In the genomic region with DNA sequence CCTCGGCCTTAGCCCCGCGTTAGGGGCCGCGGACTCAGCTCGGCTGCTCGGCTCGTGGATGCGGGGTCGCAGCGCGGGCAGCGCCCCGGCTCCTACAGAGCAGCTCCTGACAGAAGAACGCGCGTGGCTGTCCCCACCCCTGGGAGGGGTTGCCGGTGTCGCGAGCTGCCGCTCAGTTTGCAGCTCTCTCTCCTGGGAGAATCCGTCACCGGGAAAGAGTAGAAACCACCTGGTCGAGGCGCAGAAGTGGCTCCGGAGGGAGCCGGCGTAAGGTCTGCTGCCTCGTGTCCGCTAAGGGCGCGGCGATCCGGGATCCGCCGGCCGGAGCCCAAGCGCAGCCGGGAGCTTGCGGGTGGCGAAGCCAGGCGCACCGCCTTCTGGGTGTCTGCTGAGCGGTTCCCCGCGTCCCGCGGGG, we compare ENCODE assay signal across 8 mouse cellular contexts. TPM values are rescaled to one million over a fixed set of nuclear protein-coding genes. Genes with fewer than 3 reads are reported as not detected.
DNase-seq lines count a peak whose midpoint lies in the region; ATAC-seq and TF ChIP-seq lines count a peak whose summit lies in the region.

No protein-coding gene starts in this region.

- intact Hi-C loops in heart, postnatal 25 days (cut with DNase I), result loop anchor here (2.0 to 5.0 kb wide), 3 partner anchors 52 to 350 kb away; a partner anchor contains a TSS

- H3K4me2 ChIP-seq in heart, embryonic 12.5 days, result peak overlapping the region; percentile 99
- peak overlapping the region; percentile 98 for H3K4me2 ChIP-seq in forebrain, embryonic 11.5 days (ENCODE audit: low read depth, low read length, severe bottlenecking)
- peak overlapping the region; percentile 100 for H3K4me2 ChIP-seq in limb, embryonic 14.5 days (replicated peaks; ENCODE audit: low read depth, low read length, severe bottlenecking)
- H3K4me2 ChIP-seq in neural tube, embryonic 14.5 days (ENCODE audit: low read depth, low read length), result peak overlapping the region; percentile 97

- TF ChIP-seq POLR2A in limb, embryonic 14.5 days (IDR thresholded peaks at IDR 0.05; ENCODE audit: borderline replicate concordance, extremely low read depth, insufficient read depth, insufficient read length), result no peak

- under 1% methylated on average over 48 of the region's 48 CpGs for WGBS in heart, embryonic 12.5 days
- under 1% methylated on average over 48 of the region's 48 CpGs for WGBS in forebrain, embryonic 11.5 days
- WGBS in limb, embryonic 14.5 days, result under 1% methylated on average over 47 of the region's 48 CpGs
- WGBS in neural tube, embryonic 14.5 days, result under 1% methylated on average over 48 of the region's 48 CpGs

- H3K9ac ChIP-seq in heart, embryonic 12.5 days, result peak overlapping the region; percentile 85
- peak overlapping the region; percentile 76 for H3K9ac ChIP-seq in forebrain, embryonic 11.5 days (ENCODE audit: low read length)
- H3K9ac ChIP-seq in limb, embryonic 14.5 days (ENCODE audit: low read depth, low read length, severe bottlenecking), result peak overlapping the region; percentile 62
- H3K9ac ChIP-seq in neural tube, embryonic 14.5 days (replicated peaks; ENCODE audit: low read depth, low read length), result peak overlapping the region; percentile 75

- H3K27ac ChIP-seq in heart, embryonic 12.5 days (ENCODE audit: poor library complexity, severe bottlenecking), result peak overlapping the region; percentile 66; the same call in 1 of the 2 replicates
- H3K27ac ChIP-seq in forebrain, embryonic 11.5 days (ENCODE audit: low read depth, low read length), result peak overlapping the region; percentile 88; the same call in 1 of the 2 replicates
- no peak overlapping the region for H3K27ac ChIP-seq in limb, embryonic 14.5 days (replicated peaks; ENCODE audit: low read depth, low read length)
- peak overlapping the region; percentile 94 for H3K27ac ChIP-seq in neural tube, embryonic 14.5 days (ENCODE audit: low read depth, low read length)

- H3K4me3 ChIP-seq in heart, embryonic 12.5 days, result peak overlapping the region; percentile 70
- H3K4me3 ChIP-seq in G1E (ENCODE audit: low read depth, low read length), result peak overlapping the region; percentile 85
- H3K4me3 ChIP-seq in forebrain, embryonic 11.5 days (ENCODE audit: low read depth, low read length), result peak overlapping the region; percentile 70
- H3K4me3 ChIP-seq in limb, embryonic 14.5 days (replicated peaks; ENCODE audit: low read length), result peak overlapping the region; percentile 74
- H3K4me3 ChIP-seq in neural tube, embryonic 14.5 days (ENCODE audit: low read depth, low read length), result peak overlapping the region; percentile 67

- ATAC-seq in heart, embryonic 12.5 days (ENCODE audit: insufficient number of reproducible peaks, low FRiP score), result peak; percentile 66
- no peak for ATAC-seq in G1E (ENCODE audit: extremely low read depth, insufficient number of reproducible peaks, low FRiP score, poor library complexity, severe bottlenecking)
- peak; percentile 54 for ATAC-seq in forebrain, embryonic 11.5 days (replicated peaks; ENCODE audit: low FRiP score)
- peak; percentile 62 for ATAC-seq in limb, embryonic 14.5 days (ENCODE audit: low FRiP score, low read depth)
- peak; percentile 61 for ATAC-seq in neural tube, embryonic 14.5 days (ENCODE audit: low read depth)

- H3K36me3 ChIP-seq in heart, embryonic 12.5 days, result no peaks in the 10 kb centered on the region
- H3K36me3 ChIP-seq in G1E (replicated peaks), result peaks cover 29% of the 10 kb centered on the region
- H3K36me3 ChIP-seq in forebrain, embryonic 11.5 days (ENCODE audit: control insufficient read depth, insufficient read depth, low read length), result no peaks in the 10 kb centered on the region
- H3K36me3 ChIP-seq in limb, embryonic 14.5 days (ENCODE audit: control insufficient read depth, insufficient read depth, low read length), result no peaks in the 10 kb centered on the region
- no peaks in the 10 kb centered on the region for H3K36me3 ChIP-seq in neural tube, embryonic 14.5 days (ENCODE audit: control insufficient read depth, insufficient read depth, low read length)

- no peaks in the 10 kb centered on the region for H3K9me3 ChIP-seq in heart, embryonic 12.5 days (replicated peaks)
- no peaks in the 10 kb centered on the region for H3K9me3 ChIP-seq in G1E (replicated peaks)
- H3K9me3 ChIP-seq in forebrain, embryonic 11.5 days (ENCODE audit: control insufficient read depth, low read length), result no peaks in the 10 kb centered on the region
- no peaks in the 10 kb centered on the region for H3K9me3 ChIP-seq in limb, embryonic 14.5 days (ENCODE audit: control insufficient read depth, low read length)
- no peaks in the 10 kb centered on the region for H3K9me3 ChIP-seq in neural tube, embryonic 14.5 days (ENCODE audit: control insufficient read depth, low read length)

- H3K4me1 ChIP-seq in heart, embryonic 12.5 days (replicated peaks), result peaks cover 13% of the 10 kb centered on the region
- H3K4me1 ChIP-seq in G1E (ENCODE audit: insufficient read depth, low read depth, low read length), result peaks cover 79% of the 10 kb centered on the region
- peaks cover 5% of the 10 kb centered on the region; the same call in 1 of the 2 replicates for H3K4me1 ChIP-seq in forebrain, embryonic 11.5 days (replicated peaks; ENCODE audit: control insufficient read depth, insufficient read depth, low read length)
- H3K4me1 ChIP-seq in limb, embryonic 14.5 days (ENCODE audit: control insufficient read depth, insufficient read depth, low read length), result peaks cover 9% of the 10 kb centered on the region
- peaks cover 25% of the 10 kb centered on the region; the same call in 1 of the 2 replicates for H3K4me1 ChIP-seq in neural tube, embryonic 14.5 days (ENCODE audit: control insufficient read depth, insufficient read depth, low read length)

- H3K27me3 ChIP-seq in heart, embryonic 12.5 days (replicated peaks), result peaks cover 25% of the 10 kb centered on the region
- H3K27me3 ChIP-seq in G1E (ENCODE audit: insufficient read depth, low read length), result no peaks in the 10 kb centered on the region
- H3K27me3 ChIP-seq in forebrain, embryonic 11.5 days (ENCODE audit: control insufficient read depth, insufficient read depth, low read length), result peaks cover 12% of the 10 kb centered on the region
- H3K27me3 ChIP-seq in limb, embryonic 14.5 days (ENCODE audit: control insufficient read depth, insufficient read depth, low read length), result peaks cover 11% of the 10 kb centered on the region; the same call in 1 of the 2 replicates
- no peaks in the 10 kb centered on the region for H3K27me3 ChIP-seq in neural tube, embryonic 14.5 days (ENCODE audit: control insufficient read depth, insufficient read depth, low read length)

- no peak for DNase-seq in heart, postnatal 25 days (ENCODE audit: low spot score)
- DNase-seq in G1E (ENCODE audit: low spot score), result peak; percentile 29
- no peak for DNase-seq in forebrain, embryonic 11.5 days (ENCODE audit: low spot score)
- DNase-seq in limb, embryonic 14.5 days (ENCODE audit: low spot score), result peak; percentile 18
- no peak for DNase-seq in cerebellum, postnatal 10 days
- no peak for DNase-seq in spleen, postnatal 4 days (ENCODE audit: low spot score in 2 of 2)

- no peak for TF ChIP-seq CTCF in G1E (IDR thresholded peaks at IDR 0.05; ENCODE audit: low read depth, low read length)

RNA-seq across cellular contexts. Expression of a gene that starts 0.4 kb away (rescaled TPM):
- polyA plus RNA-seq in heart, embryonic 12.5 days (2016; fragmentation: Nextera tagmentation; extraction: Ambion mirVana), result 1.6 and 1.9 TPM in 2 replicates
- 1 to 10 TPM; 3.3 to 4.7 TPM for total RNA-seq in heart, postnatal 25 days (2021)
- total RNA-seq in G1E (2014; fragmentation: Nextera tagmentation) (4.9 and 21.4 TPM in 2 replicates), G1E (2017) (1.1 and 1.3 TPM in 2 replicates)
- polyA plus RNA-seq in G1E (2012), result 7.3 and 9.1 TPM in 2 replicates
- 2.3 and 2.4 TPM in 2 replicates for polyA plus RNA-seq in forebrain, embryonic 11.5 days (2014; fragmentation: Nextera tagmentation; extraction: Ambion mirVana)
- polyA plus RNA-seq in limb, embryonic 14.5 days (2012; rRNA removed), result 2.9 and 3.0 TPM in 2 replicates
- polyA plus RNA-seq in limb, embryonic 14.5 days (2014; fragmentation: Nextera tagmentation; extraction: Ambion mirVana), result 4.3 and 5.5 TPM in 2 replicates
- polyA plus RNA-seq in neural tube, embryonic 14.5 days (2014; fragmentation: Nextera tagmentation; extraction: Ambion mirVana), result 12.1 and 12.8 TPM in 2 replicates

RNA-seq across cellular contexts. Expression of a gene that starts 52.7 kb away (rescaled TPM):
- 108 and 111 TPM in 2 replicates for polyA plus RNA-seq in heart, embryonic 12.5 days (2016; fragmentation: Nextera tagmentation; extraction: Ambion mirVana)
- total RNA-seq in heart, postnatal 25 days (2021), result 100 to 1,000 TPM; 151 to 159 TPM
- total RNA-seq in G1E (2014; fragmentation: Nextera tagmentation) (73.1 and 80.0 TPM in 2 replicates), G1E (2017) (52.6 and 65.3 TPM in 2 replicates)
- polyA plus RNA-seq in G1E (2012), result 10.2 and 22.7 TPM in 2 replicates
- 140 and 141 TPM in 2 replicates for polyA plus RNA-seq in forebrain, embryonic 11.5 days (2014; fragmentation: Nextera tagmentation; extraction: Ambion mirVana)
- polyA plus RNA-seq in limb, embryonic 14.5 days (2012; rRNA removed), result 28.0 and 34.2 TPM in 2 replicates
- 115 and 122 TPM in 2 replicates for polyA plus RNA-seq in limb, embryonic 14.5 days (2014; fragmentation: Nextera tagmentation; extraction: Ambion mirVana)
- 98.4 and 114 TPM in 2 replicates for polyA plus RNA-seq in neural tube, embryonic 14.5 days (2014; fragmentation: Nextera tagmentation; extraction: Ambion mirVana)

Comparison
In these comparisons a context has a peak if more than half of its experiments do, and no peak if none do; other contexts are left out.
1. DNase-seq: peak in G1E (single experiment) and limb, embryonic 14.5 days (single experiment); none in heart, postnatal 25 days (single experiment), forebrain, embryonic 11.5 days (single experiment), cerebellum, postnatal 10 days (0 of 2) and spleen, postnatal 4 days (0 of 2).
2. Peak in every context shown above with its lines, with median percentiles within 50 percentile points of each other: H3K4me2 ChIP-seq, H3K4me3 ChIP-seq and H3K9ac ChIP-seq.